Mouse (Mus musculus) cerebellum, adult 9-10 months (tissue): ENCODE measurements around the gene Pih1d2.
"Not testable (repeated sequence)": the region's sequence is repeated elsewhere in the genome, so short reads cannot be mapped to it uniquely, and the experiment has no call there.

Source experiments
- DNase-seq: peaks from one replicate; pipeline ENCODE4 v3.0.0; 2022

Pih1d2 gene

DNA sequence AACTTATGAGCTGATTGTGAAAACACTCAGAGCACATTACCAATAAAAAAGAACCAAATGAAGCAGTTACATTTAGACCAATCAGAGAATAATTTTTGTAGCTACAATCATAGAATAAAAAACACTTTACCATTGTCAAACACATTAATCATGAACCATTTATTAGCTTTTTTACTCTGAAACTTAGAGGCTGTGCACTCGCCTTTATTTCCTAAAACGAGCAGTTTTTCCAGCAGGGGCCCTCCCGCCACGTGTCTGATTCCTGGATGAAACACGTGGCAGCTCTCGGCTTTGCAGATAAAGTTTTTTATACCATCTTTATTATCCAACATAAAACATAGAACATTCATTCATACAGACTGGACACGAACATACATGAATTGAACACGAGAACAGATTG is 13.8 kb downstream of the Pih1d2 start:
- not testable (repeated sequence) for DNase-seq

DNA sequence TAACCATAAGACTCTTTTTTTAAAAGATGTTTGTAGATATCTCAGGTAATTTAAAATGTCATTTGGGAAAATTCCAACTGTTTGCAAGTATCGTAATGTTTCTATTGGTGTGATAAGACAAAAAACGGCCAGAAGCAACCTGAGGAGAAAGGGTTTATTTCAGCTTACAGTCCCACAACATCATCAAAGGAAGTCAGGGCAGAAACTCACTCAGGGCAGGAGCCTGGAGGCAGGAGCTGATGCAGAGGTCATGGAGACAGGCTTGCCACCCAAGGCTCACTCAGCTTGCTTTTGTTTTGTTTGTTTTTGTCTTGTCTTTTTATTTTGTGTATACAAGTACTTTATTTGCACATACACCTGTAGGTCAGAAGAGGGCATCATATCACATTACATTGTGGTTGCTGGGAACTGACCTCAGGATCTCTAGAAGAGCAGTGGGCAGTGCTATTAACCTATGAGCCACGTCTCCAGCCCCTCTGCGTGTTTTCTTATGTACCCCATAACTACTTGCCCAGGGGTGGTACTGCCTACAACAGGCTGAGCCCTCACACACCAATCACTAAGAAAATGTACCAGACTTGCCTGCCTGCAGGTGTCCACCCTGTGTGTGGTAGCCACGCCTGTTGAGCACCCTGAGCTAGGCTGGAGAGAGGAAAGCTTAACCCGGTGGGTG is 15.0 kb downstream of the Pih1d2 start:
- DNase-seq = no peak

DNA sequence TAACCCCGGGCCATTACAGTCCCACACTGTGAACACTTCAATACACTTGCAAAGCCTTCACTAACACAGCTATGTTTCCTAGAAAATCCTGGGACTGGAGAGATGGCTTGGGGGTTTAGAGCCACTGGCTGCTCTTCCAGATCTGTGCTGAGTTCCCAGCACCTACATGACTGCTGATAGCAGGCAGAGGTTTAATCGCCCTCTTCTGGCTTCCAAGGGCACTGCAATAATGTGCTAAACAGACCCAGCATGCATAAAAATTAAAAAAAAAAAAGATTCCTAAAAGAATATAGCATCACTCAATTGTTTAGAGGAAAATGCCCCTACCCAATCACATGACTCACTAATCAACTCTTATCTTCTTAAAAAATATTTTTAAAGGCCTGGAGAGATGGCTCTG is 15.9 kb downstream of the Pih1d2 start:
- DNase-seq = no peak

DNA sequence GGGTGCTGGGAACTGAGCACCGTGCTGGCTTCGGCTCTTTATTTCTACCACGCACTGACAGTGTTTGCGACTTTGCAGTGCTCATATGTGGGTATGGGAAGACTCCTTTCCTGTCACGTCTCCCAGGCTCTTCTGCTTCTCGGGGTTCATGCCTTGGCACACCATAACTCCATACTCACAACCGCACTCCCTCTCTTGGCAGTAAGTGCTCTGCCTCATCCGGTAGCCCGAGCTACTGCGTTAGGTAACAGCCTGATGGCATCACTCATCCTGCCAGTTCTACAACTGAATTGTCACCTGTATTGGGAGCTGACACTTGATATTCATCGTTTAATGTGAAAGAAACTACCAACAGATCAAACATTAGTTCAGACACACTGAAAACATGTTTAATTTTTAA is 17.1 kb downstream of the Pih1d2 start:
- DNase-seq = no peak

DNA sequence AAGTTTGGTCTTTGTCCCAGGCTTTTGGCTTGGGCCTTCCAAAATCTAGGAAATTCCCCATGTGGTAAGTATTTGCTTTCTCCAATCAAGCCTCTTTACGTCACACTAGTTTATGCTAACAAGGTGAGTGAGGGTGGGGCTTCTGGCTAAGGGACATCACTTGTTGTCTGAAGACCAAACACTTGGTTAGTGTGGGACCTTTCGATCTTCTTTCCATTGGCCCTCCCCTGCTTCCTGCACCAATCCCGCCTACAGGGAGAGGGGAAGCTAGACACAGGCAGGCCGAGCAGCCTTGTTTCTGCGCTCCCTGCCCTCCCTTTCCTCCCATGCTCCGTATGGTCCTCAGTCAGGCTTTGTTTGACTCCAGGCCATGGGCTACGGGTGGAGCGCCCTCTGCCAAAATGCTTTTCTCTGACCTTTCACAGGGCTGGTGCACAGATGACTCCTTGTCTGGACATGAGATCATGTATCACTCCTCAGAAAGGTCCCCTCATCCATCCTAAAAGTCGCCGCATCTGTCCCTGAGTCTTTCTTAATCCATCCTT is 29.8 kb downstream of the Pih1d2 start:
- no peak for DNase-seq

DNA sequence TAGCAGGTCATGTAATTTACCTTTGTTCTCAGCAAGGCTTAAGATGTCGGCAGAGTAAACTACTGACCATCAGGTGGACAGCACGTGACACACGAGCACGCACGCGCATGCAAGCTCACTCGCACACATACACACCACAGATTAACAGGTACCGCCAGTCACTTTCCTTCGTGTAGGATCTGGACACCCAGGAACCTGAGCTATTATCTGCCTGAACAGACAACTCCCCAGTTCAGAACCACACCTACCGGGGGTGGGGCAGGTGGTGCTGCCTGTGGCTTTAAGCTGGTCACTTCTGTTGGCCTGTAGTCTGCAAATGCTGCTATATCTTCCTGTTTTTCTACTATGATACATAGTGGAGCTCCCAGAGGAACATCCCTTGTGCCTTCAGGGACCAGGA is 33.4 kb downstream of the Pih1d2 start:
- DNase-seq = no peak

DNA sequence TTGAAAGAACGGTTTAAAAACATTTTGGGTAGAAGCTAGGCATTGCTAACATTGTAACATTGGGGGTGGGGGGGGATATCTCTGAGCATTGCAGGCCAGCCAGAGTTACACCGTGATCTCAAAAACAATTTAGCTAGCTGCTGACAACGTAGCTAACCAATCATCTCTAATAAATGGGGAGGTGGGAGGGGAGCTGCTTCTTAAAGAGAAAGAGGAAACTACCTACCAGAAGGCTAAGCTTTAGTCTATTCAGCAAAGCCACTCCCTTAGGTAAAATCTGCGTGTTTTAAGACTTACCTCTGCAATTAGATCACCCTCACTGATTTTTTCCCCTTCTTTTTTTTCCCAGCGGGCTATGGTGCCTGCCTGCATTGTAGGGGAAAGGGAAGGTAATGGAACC is 41.3 kb downstream of the Pih1d2 start:
- DNase-seq = no peak

DNA sequence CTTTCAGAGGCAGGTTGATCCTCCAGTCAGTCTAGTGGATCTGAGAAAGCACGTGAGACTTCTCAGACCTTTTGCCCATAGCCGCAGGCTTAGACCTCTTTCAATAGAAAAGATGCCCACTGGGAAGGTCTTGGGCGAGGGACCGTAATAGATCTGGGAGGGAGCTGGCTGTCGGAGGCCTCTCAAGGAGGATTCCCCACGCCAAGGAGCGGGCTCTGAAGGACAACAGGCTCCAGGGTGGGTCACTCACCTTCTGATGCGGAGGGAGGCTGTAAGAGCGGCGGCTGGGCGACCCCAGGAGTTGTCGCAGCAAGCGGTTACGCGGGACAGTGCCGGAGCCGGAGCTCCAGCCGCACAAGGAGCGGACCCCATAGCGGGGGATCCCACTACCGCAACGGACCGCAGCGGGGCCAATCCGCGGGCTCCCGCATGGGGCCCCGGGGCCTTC is 41.8 kb downstream of the Pih1d2 start:
- no peak for DNase-seq

DNA sequence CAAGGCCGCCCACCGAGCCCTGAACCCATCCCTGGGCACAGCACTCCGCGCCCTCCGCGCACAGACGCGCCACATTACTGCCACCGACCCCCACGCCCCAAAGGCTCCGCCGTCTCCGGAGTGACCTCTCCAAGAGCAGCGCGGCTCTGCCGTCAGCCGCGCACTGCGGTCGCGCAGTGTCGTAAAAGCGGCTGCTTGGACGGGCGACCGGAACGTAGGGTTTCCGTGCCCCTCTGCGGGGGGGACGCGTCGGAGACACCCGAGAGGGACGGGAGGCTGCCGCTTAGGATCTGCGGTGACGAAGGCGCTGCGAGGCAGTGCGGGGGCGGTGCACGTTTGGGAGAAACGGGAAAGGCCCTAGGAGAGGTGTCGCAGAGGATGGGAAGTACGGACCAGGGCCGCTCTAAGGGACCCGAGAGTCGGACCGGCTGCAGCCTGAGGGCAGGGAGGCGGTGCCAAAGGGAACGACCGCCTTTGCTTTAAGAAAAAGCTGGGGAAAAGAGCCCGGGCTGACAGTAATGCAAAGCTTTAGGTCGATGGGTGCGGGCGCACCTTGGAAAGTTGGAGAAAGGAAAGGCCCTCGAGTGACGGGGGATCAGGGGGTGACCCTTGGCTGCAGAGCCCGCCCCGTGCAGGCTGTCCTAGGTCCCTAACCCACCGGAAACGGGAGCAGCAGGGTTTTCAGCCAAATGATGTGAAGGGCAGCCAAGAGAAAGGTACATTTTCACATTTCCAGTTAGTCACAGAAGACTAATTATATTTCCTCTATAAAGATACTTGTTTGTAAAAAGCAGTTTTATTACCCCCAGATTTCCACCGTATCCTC is 42.5 kb downstream of the Pih1d2 start, which contains the start of gene Dlat:
Gene Dlat, minus strand, starts transcription at position 389 of the 826 bp plus-strand sequence.
- peak; percentile 90 for DNase-seq

DNA sequence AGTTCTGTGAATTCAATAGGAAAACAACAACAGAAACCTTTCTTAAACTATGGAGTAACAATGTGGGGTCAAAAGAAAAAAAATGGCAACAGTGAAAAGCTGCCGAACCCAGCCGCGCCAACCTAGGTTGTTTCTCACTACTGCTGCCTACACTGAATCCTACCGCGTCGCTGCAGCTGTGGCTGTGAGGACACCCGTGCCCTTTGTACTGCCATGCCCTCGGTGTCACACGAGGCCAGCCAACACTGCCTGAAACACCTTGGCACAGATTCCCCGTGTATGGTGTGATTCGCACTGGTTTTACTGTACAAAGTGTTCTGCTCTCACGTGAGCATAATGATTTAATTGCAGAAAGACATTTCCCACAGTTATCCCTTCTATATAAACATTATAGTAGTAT is 43.3 kb downstream of the Pih1d2 start:
- DNase-seq = peak; percentile 41

DNA sequence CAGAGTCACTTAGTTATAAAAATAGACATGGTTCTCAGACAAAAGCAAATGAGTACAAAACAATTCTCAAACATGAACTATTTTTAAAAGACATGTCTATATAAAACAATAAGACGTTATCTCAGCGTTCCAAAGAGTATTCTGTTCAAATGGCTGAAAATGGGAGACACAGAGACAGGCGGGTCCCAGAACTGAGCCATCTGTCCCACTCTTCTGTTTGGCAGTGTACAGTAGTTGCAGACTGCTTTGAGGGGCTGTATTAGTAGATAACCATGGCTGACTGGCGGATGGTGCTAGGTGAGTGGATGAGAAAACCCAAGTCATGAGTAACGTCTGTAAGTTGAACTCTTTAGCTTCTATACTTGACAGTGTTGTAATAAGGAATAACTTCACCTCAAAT is 47.7 kb downstream of the Pih1d2 start:
- DNase-seq = no peak

DNA sequence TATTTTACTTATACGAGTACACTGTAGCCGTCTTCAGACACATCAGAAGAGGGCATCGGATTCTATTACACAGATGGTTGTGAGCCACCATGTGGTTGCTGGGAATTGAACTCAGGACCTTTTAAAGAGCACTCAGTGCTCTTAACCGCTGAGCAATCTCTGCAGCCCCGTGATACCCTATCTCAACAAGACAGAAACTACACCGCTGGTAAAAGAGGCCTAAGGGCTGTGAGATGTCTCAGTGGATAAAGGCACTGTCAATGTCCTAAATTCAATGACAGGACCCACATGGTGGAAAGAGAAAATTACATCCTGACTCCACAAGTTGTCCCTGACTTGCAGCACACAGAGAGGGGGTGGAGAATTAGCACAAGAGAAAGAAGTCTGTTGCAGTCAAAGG is 49.3 kb downstream of the Pih1d2 start:
- no peak for DNase-seq

DNA sequence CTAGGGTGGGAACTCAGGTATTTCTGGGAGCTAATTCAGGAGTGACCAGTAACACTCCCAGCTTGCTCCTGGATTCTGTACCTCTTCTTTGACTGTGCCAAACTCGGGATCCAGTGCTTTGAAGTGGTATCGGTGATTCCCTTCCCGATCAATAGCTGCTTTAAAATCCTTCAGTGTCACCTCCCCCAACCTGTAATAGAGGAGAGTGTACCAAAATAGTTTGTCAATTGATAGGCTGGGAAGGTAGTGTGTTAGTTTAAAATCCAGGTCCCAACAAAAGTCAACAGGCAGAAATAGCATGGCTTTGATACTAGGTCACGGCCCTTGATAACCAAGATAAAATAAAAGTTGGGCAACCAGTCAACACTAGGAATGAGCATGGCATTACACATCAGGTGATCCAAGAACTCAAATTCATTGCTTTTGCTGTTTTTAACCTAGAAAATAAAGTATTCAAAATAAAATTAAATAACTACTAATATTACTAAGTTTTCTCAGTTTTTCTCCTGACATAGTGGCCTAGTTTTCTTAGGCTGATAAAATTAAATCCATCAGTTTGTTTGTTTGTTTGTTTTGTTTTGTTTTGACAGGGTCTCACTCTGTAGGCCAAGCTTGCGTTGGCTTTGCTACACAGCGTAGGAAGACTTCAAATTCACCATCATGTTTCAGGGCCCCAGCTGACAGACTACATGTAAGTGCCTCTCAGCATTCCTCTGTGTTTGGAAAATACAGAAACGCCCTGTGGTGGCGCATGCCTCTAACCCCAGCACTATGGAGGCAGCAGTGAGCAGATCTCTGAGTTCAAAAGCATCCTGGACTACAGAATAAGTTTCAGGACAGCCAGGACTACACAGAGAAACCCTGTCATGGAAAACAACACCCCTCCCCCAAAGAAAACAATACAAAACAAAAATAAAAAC is 50.7 kb downstream of the Pih1d2 start:
- DNase-seq = no peak

DNA sequence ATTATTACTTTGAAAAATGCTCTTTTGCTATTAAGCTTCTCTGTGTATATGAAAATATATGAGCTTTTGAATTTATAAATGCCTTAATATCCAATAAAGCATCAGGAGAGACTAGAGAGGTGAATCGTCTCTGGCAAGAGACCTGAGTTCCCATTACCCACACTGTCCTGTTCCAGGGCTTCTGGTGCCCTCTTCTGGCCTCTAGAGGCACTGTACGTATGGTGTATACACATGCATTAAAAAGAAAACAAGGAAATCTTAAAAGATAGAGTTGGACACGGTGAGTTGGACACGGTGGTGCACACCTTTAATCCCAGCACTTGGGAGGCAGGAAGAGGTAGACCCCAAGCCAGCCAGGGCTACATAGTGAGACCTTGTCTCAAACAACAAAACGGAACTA is 53.6 kb downstream of the Pih1d2 start:
- no peak for DNase-seq
